In the genomic region with DNA sequence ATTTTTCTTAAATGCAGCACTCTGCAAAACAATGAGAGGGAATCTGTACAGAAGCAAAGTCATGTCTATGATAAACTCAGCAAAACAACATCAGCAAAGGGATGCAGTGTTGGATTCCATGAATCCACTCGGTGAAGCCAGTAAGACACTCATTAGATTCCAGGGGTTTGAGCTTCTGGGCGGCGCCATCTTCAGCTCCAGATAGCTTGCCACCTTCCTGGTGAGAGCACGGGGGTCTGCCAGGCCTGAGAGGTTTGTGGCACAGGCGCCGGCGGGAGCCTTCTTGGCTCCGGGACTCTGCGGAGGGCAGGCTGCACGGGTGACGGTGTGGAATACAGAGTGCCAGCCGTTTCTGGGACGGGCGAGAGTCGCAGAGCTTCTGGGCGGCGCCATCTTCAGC, we compare ENCODE assay signal across 21 mouse cellular contexts. TPM values are rescaled to one million over a fixed set of nuclear protein-coding genes. Genes with fewer than 3 reads are reported as not detected.
"Had no signal": no experiment of that assay in that cellular context is flagged by ENCODE, and none has a peak within 500 bp of the region (broad histone marks: within the 10 kb centered on the region; RNA-seq: fewer than 3 reads in every experiment).

No protein-coding gene starts in this region.

RNA-seq across cellular contexts. Expression of gene Gm8068, which starts 21.8 kb away (rescaled TPM):
- polyA plus RNA-seq: gonadal fat pad, adult 2 months; heart, adult 2 months; heart, embryonic 12.5 days; heart, embryonic 14.5 days; heart, embryonic 16.5 days; hindbrain, embryonic 10.5 days; hindbrain, embryonic 12.5 days; hindbrain, embryonic 14.5 days; hindbrain, embryonic 16.5 days; inflammation-experienced regulatory T-cells, adult 6 months; intestine, embryonic 16.5 days; kidney, adult 2 months; kidney, embryonic 15.5 days; kidney, postnatal 0 days; large intestine, adult 2 months; limb, embryonic 11.5 days; limb, embryonic 13.5 days; limb, embryonic 15.5 days; liver, adult 2 months; liver, embryonic 13.5 days; liver, embryonic 15.5 days had no signal

RNA-seq across cellular contexts. Expression of gene Gm7929, which starts 27.0 kb away (rescaled TPM):
- polyA plus RNA-seq: gonadal fat pad, adult 2 months; heart, adult 2 months; heart, embryonic 12.5 days; heart, embryonic 14.5 days; heart, embryonic 16.5 days; hindbrain, embryonic 10.5 days; hindbrain, embryonic 12.5 days; hindbrain, embryonic 14.5 days; hindbrain, embryonic 16.5 days; inflammation-experienced regulatory T-cells, adult 6 months; intestine, embryonic 16.5 days; kidney, adult 2 months; kidney, embryonic 15.5 days; kidney, postnatal 0 days; large intestine, adult 2 months; limb, embryonic 11.5 days; limb, embryonic 13.5 days; limb, embryonic 15.5 days; liver, adult 2 months; liver, embryonic 13.5 days; liver, embryonic 15.5 days had no signal

RNA-seq across cellular contexts. Expression of gene Gm47189, which starts 48.8 kb away (rescaled TPM):
- polyA plus RNA-seq: gonadal fat pad, adult 2 months; heart, adult 2 months; heart, embryonic 12.5 days; heart, embryonic 14.5 days; heart, embryonic 16.5 days; hindbrain, embryonic 10.5 days; hindbrain, embryonic 12.5 days; hindbrain, embryonic 14.5 days; hindbrain, embryonic 16.5 days; inflammation-experienced regulatory T-cells, adult 6 months; intestine, embryonic 16.5 days; kidney, adult 2 months; kidney, embryonic 15.5 days; kidney, postnatal 0 days; large intestine, adult 2 months; limb, embryonic 11.5 days; limb, embryonic 13.5 days; limb, embryonic 15.5 days; liver, adult 2 months; liver, embryonic 13.5 days; liver, embryonic 15.5 days had no signal
